Mouse (Mus musculus): ENCODE measurements around the gene L3mbtl2. TPM values are rescaled to one million over a fixed set of nuclear protein-coding genes. Genes with fewer than 3 reads are reported as not detected.
A peak's percentile ranks its signal among the peaks of the same experiment; 100 is the strongest.
"Not testable (repeated sequence)": the region's sequence is repeated elsewhere in the genome, so short reads cannot be mapped to it uniquely, and the experiment has no call there.

L3mbtl2 gene
- total and polyA plus RNA-seq, 3 experiments, result 7.8 to 12.6 (median 11.1) TPM

DNA sequence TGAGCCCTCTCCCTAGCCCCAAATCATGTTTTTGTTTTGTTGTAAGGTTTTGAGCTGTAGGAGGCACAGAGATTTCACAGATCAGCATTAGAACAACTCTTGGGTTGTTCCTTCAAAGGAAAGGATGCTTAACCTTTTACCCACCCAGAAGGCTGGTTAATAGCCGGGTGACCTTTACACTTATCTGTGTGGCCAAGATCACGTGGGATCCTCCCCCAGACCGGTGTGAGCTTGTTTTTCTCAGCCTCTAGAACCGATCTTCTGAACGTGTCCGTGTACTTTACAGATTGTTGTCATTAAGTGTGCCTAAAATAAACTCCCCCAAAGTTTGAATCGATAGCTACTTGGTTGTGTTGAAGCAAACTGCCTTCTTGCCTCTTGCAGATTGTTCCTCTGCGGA is 36.9 kb downstream of the L3mbtl2 start:
- TF ChIP-seq CTCF (IDR thresholded peaks at IDR 0.05) (no peak), EP300 (IDR thresholded peaks at IDR 0.05; ENCODE audit: insufficient read depth, low read depth, low read length) (no peak), POLR2A (IDR thresholded peaks at IDR 0.05; ENCODE audit: insufficient read depth, low read depth, low read length) (no peak)
- Histone ChIP-seq H3K9ac (ENCODE audit: low read depth, low read length) (no peak overlapping the region), H3K4me1 (ENCODE audit: control insufficient read depth, insufficient read depth, low read length) (no peaks in the 10 kb centered on the region), H3K27ac (no peak overlapping the region), H3K36me3 (ENCODE audit: control insufficient read depth, insufficient read depth, low read length) (no peaks in the 10 kb centered on the region), H3K4me3 (no peak overlapping the region), H3K79me2 (replicated peaks; ENCODE audit: control insufficient read depth, insufficient read depth, low read length) (no peaks in the 10 kb centered on the region), H3K27me3 (ENCODE audit: control insufficient read depth, insufficient read depth, low read length) (no peaks in the 10 kb centered on the region)
- 35% methylated on average over 8 of the region's 8 CpGs for WGBS
- intact Hi-C loops (cut with DNase I), result no loop called here
- no peak for DNase-seq

DNA sequence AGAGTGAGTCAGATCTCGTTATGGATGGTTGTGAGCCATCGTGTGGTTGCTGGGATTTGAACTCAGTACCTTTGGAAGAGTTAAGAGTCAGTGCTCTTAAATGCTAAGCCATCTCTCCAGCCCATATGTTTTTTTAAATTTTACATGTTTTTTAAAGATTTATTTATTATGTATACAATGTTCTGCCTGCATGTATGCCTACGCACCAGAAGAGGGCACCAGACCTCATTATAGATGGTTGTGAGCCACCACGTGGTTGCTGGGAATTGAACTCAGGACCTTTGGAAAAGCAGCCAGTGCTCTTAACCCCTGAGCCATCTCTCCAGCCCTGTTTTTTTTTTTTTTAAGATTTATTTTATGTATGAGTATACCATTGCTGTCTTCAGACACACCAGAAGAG is 37.7 kb downstream of the L3mbtl2 start:
- H3K36me3 ChIP-seq (ENCODE audit: control insufficient read depth, insufficient read depth, low read length); H3K79me2 ChIP-seq (replicated peaks; ENCODE audit: control insufficient read depth, insufficient read depth, low read length); DNase-seq; H3K9ac ChIP-seq (ENCODE audit: low read depth, low read length); H3K4me1 ChIP-seq (ENCODE audit: control insufficient read depth, insufficient read depth, low read length); H3K4me3 ChIP-seq; intact Hi-C loops (cut with DNase I); H3K27me3 ChIP-seq (ENCODE audit: control insufficient read depth, insufficient read depth, low read length); H3K27ac ChIP-seq: not testable (repeated sequence)
- 77% methylated on average over 4 of the region's 4 CpGs for WGBS
- TF ChIP-seq CTCF (IDR thresholded peaks at IDR 0.05), result peak; percentile 32; the same call in 1 of the 2 replicates

DNA sequence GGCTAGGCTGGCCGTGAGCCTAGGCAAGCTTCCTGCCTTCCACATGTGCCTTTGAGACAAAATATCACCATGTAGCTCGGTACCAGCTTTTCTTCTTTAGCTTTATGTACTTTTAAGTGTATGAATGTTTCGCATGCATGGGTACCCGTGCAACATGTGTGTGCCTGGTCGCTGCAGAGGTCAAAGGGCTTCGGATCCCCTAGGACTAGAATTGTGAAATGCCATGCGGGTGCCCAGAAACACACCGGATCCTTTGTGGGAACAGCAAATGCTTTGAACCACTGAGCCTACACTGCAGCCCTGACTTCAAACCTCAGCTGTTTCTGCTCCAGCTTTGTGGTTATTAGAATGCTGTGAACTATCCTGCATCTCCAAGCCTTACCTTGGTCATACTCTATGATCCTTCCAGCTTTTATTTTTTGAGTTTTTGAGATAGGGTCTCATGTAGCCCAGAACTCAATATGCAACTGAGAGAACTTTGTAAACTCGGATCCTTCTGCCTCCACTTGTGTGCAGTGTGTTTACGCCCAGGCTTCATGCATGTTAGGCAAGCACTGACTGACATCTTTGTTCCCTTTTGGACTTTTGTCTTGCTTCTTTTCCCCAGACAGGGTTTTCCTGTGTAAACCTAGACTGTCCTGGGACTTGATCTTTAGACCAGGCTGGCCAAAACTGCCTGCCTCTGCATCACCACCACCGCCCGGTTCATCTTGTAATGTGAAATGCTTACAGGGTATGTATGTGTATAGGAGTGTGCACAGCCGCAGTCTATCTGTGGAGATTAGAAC is 38.8 kb downstream of the L3mbtl2 start:
- no peaks in the 10 kb centered on the region for H3K27me3 ChIP-seq (ENCODE audit: control insufficient read depth, insufficient read depth, low read length)
- no peaks in the 10 kb centered on the region for H3K36me3 ChIP-seq (ENCODE audit: control insufficient read depth, insufficient read depth, low read length)
- DNase-seq, result no peak
- intact Hi-C loops (cut with DNase I), result no loop called here
- no peak overlapping the region for H3K27ac ChIP-seq
- no peak overlapping the region for H3K9ac ChIP-seq (ENCODE audit: low read depth, low read length)
- WGBS, result 85% methylated on average over 13 of the region's 13 CpGs
- H3K4me1 ChIP-seq (ENCODE audit: control insufficient read depth, insufficient read depth, low read length), result no peaks in the 10 kb centered on the region
- no peaks in the 10 kb centered on the region for H3K79me2 ChIP-seq (replicated peaks; ENCODE audit: control insufficient read depth, insufficient read depth, low read length)
- no peak overlapping the region for H3K4me3 ChIP-seq
- TF ChIP-seq CTCF (IDR thresholded peaks at IDR 0.05) (no peak), EP300 (IDR thresholded peaks at IDR 0.05; ENCODE audit: insufficient read depth, low read depth, low read length) (no peak), POLR2A (IDR thresholded peaks at IDR 0.05; ENCODE audit: insufficient read depth, low read depth, low read length) (no peak)

DNA sequence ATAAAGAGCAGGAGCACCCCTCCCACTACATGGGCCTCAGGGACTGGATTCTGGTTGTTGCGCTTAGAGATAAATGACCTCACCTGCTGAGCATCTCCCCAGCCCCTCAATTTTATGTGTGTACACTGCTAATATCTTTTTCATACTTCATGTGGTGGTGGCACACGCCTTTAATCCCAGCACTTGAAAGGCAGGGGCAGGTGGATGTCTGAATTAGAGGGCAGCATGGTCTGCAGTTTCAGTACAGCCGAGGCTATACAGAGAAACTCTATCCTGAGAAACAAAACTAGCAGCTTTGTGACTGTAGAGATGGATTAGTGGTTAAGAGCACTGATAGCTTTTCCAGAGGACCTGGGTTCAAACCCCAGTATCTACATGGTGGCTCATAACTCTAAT is 39.4 kb downstream of the L3mbtl2 start:
- intact Hi-C loops (cut with DNase I), result no loop called here
- H3K9ac ChIP-seq (ENCODE audit: low read depth, low read length), result no peak overlapping the region
- H3K36me3 ChIP-seq (ENCODE audit: control insufficient read depth, insufficient read depth, low read length), result no peaks in the 10 kb centered on the region
- H3K79me2 ChIP-seq (replicated peaks; ENCODE audit: control insufficient read depth, insufficient read depth, low read length), result no peaks in the 10 kb centered on the region
- WGBS, result 83% methylated on average over 3 of the region's 3 CpGs
- TF ChIP-seq EP300 (IDR thresholded peaks at IDR 0.05; ENCODE audit: insufficient read depth, low read depth, low read length), result no peak
- TF ChIP-seq POLR2A (IDR thresholded peaks at IDR 0.05; ENCODE audit: insufficient read depth, low read depth, low read length), result no peak
- TF ChIP-seq CTCF (IDR thresholded peaks at IDR 0.05), result no peak
- no peaks in the 10 kb centered on the region for H3K27me3 ChIP-seq (ENCODE audit: control insufficient read depth, insufficient read depth, low read length)
- H3K4me1 ChIP-seq (ENCODE audit: control insufficient read depth, insufficient read depth, low read length), result no peaks in the 10 kb centered on the region
- DNase-seq, result no peak
- no peak overlapping the region for H3K27ac ChIP-seq
- no peak overlapping the region for H3K4me3 ChIP-seq

DNA sequence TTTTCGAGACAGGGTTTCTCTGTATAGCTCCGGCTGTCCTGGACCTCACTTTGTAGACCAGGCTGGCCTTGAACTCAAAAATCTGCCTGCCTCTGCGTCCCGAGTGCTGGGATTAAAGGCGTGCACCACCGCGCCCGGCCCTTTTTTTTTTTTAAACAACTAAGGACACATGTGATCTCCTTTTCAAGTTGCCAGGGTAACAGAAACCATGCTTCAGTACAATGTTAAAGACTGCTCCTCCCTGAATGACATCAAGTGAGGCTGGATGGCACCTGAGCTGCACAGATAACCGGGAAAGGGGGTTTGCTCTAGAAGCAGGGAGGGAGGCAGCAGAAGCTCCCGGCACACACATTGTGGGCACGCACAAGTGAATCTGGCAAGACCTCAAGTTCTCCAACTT is 45.3 kb downstream of the L3mbtl2 start:
- 92% methylated on average over 11 of the region's 11 CpGs for WGBS
- Histone ChIP-seq H3K4me3 (no peak overlapping the region), H3K79me2 (replicated peaks; ENCODE audit: control insufficient read depth, insufficient read depth, low read length) (no peaks in the 10 kb centered on the region), H3K36me3 (ENCODE audit: control insufficient read depth, insufficient read depth, low read length) (no peaks in the 10 kb centered on the region), H3K27me3 (ENCODE audit: control insufficient read depth, insufficient read depth, low read length) (no peaks in the 10 kb centered on the region), H3K9ac (ENCODE audit: low read depth, low read length) (no peak overlapping the region), H3K27ac (no peak overlapping the region), H3K4me1 (ENCODE audit: control insufficient read depth, insufficient read depth, low read length) (no peaks in the 10 kb centered on the region)
- no peak for TF ChIP-seq CTCF (IDR thresholded peaks at IDR 0.05)
- TF ChIP-seq EP300 (IDR thresholded peaks at IDR 0.05; ENCODE audit: insufficient read depth, low read depth, low read length), result no peak
- TF ChIP-seq POLR2A (IDR thresholded peaks at IDR 0.05; ENCODE audit: insufficient read depth, low read depth, low read length), result no peak
- DNase-seq, result no peak
- intact Hi-C loops (cut with DNase I), result no loop called here

DNA sequence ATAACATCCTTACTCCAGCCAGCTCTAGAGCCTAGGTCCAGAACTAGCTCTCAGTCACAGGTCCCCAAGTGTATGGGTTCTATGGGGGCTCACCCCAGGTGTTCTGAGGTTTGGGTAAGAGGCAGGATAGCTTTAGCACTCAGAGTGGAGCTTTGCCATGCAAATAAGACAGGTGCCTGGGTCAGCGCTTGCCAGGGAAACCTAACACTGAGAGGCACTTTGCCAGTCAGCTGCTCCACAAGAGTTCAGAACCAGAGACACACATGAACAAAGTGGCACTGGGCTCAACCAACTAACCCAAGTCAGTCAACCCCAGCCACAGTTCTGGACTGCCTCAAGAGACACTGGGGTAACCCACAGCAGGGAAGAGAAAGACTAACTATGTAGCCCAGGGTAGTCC is 46.0 kb downstream of the L3mbtl2 start:
- DNase-seq, result no peak
- Histone ChIP-seq H3K36me3 (ENCODE audit: control insufficient read depth, insufficient read depth, low read length) (no peaks in the 10 kb centered on the region), H3K4me3 (no peak overlapping the region), H3K4me1 (ENCODE audit: control insufficient read depth, insufficient read depth, low read length) (no peaks in the 10 kb centered on the region), H3K79me2 (replicated peaks; ENCODE audit: control insufficient read depth, insufficient read depth, low read length) (no peaks in the 10 kb centered on the region), H3K27me3 (ENCODE audit: control insufficient read depth, insufficient read depth, low read length) (no peaks in the 10 kb centered on the region), H3K9ac (ENCODE audit: low read depth, low read length) (no peak overlapping the region), H3K27ac (no peak overlapping the region)
- TF ChIP-seq CTCF (IDR thresholded peaks at IDR 0.05), result no peak
- TF ChIP-seq EP300 (IDR thresholded peaks at IDR 0.05; ENCODE audit: insufficient read depth, low read depth, low read length), result no peak
- TF ChIP-seq POLR2A (IDR thresholded peaks at IDR 0.05; ENCODE audit: insufficient read depth, low read depth, low read length), result no peak
- intact Hi-C loops (cut with DNase I), result no loop called here
- WGBS, result 94% methylated on average over 1 of the region's 1 CpGs
